Mouse (Mus musculus) heart, postnatal 0 days (tissue): ENCODE data around the gene Nr2c1. TPM values are rescaled to one million over a fixed set of nuclear protein-coding genes. Genes with fewer than 3 reads are reported as not detected.

Experiments
- ATAC-seq: fragments of 200-750 bp; cut with Nextera tagmentation; 2 replicates; pipeline ENCODE4 v1.8.0; 2017; ENCODE audit warnings: low read depth, moderate number of reproducible peaks, moderate library complexity; ENCODE audit not compliant: insufficient read depth
- DNase-seq: peaks from one replicate; pipeline ENCODE4 v3.0.0-alpha.2; 2016; ENCODE audit warnings: low spot score
- H3K27ac ChIP-seq: fragments of 300-500 bp; sonication (generic); 2 replicates; pipeline ENCODE4 v1.5.1; 2014; ENCODE audit warnings: low read depth, mild to moderate bottlenecking
- H3K27me3 ChIP-seq: fragments of 300-500 bp; sonication (generic); 2 replicates; pipeline ENCODE4 v1.6.1; 2014; ENCODE audit warnings: low read length, mixed read lengths; ENCODE audit not compliant: control insufficient read depth, insufficient read depth
- H3K36me3 ChIP-seq: fragments of 300-500 bp; sonication (generic); replicated peaks from 2 replicates; pipeline ENCODE4 v1.6.1; 2014; ENCODE audit warnings: low read length, mixed read lengths; ENCODE audit not compliant: control insufficient read depth, insufficient read depth
- H3K4me1 ChIP-seq: fragments of 300-500 bp; sonication (generic); 2 replicates; pipeline ENCODE4 v1.6.1; 2014; ENCODE audit warnings: antibody characterized with exemption; ENCODE audit not compliant: control insufficient read depth, insufficient read depth
- H3K4me2 ChIP-seq: fragments of 300-500 bp; sonication (generic); 2 replicates; pipeline ENCODE4 v1.6.1; 2014; ENCODE audit warnings: low read depth, mild to moderate bottlenecking, low read length, moderate library complexity
- H3K4me3 ChIP-seq: fragments of 300-500 bp; sonication (generic); 2 replicates; pipeline ENCODE4 v1.5.1; 2014; ENCODE audit warnings: low read depth, low read length
- H3K9ac ChIP-seq: fragments of 300-500 bp; sonication (generic); replicated peaks from 2 replicates; pipeline ENCODE4 v1.6.1; 2014; ENCODE audit warnings: low read depth, low read length, mixed read lengths
- H3K9me3 ChIP-seq: fragments of 300-500 bp; sonication (generic); replicated peaks from 2 replicates; pipeline ENCODE4 v1.6.1; 2016; ENCODE audit warnings: low read length; ENCODE audit not compliant: control insufficient read depth
- CTCF ChIP-seq: IDR thresholded peaks from 2 replicates; pipeline ENCODE4 v1.5.1; 2016; ENCODE audit warnings: antibody characterized with exemption, control low read depth, low read depth
- EP300 ChIP-seq: IDR thresholded peaks from 2 replicates; pipeline ENCODE4 v1.6.1; 2016; ENCODE audit warnings: antibody characterized with exemption, low read depth
- WGBS: fragments of 180-500 bp; shearing (Covaris S2); extraction: QIAGEN DNeasy Blood & Tissue Kit; methylation state at CpG from one replicate; pipeline ENCODE4 v1.1.7; 2014; 5-methylcytosine and 5-hydroxymethylcytosine counted together
- polyA plus RNA-seq: library from polyadenylated mRNA; unstranded; fragments of >200 nt; fragmentation: Nextera tagmentation; extraction: Ambion mirVana; gene quantifications from 2 replicates; pipeline ENCODE4 v1.2.1, GENCODE M21; 2015
- total RNA-seq: library from RNA; depleted of rRNA; stranded (reverse); fragments of >200 nt; gene quantifications from 2 replicates; pipeline ENCODE4 v1.2.3, GENCODE M21; 2014; ENCODE audit warnings: low replicate concordance; rRNA removed

The Nr2c1 gene
- total RNA-seq: 4.8 and 11.7 TPM in 2 replicates
- polyA plus RNA-seq: 5.2 and 5.3 TPM in 2 replicates

DNA sequence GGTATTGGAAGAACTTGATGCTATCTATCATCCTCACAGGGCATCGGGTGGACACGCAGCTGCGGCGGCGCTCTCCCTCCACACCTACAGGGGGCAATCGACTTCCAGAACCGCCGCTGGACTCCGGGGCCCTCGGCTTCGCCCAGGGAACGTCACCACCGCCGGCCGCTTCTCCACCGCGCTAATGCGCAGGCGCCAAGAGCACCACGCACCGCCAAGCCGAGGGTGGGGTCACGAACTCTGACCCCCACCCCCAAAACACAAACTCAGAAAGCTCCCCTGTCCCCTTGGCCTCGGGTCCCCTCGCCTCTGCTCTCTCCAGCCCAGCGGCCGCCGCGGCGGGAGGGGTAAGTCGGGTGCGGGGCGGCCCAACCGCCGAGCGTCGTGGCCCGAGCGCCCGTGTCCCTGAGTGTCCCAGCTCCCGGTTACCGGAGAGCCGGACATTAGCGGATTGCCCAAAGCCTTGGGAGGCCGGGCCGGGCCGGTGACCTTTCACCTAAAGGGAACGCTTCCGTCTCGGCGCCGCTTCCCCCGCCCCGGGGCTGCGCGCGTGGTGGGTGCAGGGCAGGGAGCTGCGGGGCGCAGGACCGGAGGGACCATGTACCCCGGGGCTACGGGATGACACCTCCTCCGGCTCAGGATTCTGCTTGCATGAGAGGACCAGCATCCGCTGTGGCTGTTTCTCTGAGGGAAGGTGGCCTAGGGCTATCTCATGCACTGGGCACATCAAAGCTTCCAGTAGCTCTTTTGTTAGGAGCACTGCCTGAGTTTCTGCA is at the start of gene Nr2c1:
Nr2c1 (plus strand) TSS at position 268 of the 776 bp plus-strand sequence.
- no peaks in the 10 kb centered on the region for H3K9me3 ChIP-seq
- peak within 1 kb of the TSS; percentile 78 for H3K4me2 ChIP-seq
- peaks cover 5% of the 10 kb centered on the region; the same call in 1 of the 2 replicates for H3K4me1 ChIP-seq
- no peaks in the 10 kb centered on the region for H3K27me3 ChIP-seq
- peak within 1 kb of the TSS; percentile 90 for H3K9ac ChIP-seq
- TF ChIP-seq CTCF (peak; percentile 58), EP300 (no peak)
- peak within 1 kb of the TSS; percentile 94 for H3K27ac ChIP-seq
- no peaks in the 10 kb centered on the region for H3K36me3 ChIP-seq
- 0% methylated on average over 63 of the region's 64 CpGs for WGBS
- DNase-seq: peak; percentile 81
- ATAC-seq: peak; percentile 96
- peak within 1 kb of the TSS; percentile 94 for H3K4me3 ChIP-seq

DNA sequence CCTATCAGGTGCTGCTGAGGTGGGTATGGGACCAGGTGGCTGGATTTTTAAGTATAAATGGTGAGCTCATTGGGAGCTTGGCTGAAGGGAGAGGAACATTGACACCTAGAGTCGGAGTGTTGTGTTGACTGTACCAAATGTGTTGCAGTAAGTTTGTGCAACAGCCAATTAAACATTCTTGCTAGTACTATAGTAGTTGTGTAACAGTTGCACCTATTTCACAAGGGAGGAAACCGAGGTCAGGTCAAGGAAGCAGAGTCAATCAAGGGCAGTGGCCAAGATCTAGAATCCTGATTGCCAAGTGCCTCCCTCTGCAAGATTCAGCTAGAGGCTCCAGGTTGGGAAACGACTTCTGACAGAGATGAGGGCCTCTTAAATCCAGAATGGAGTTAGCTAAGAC is 49.7 kb upstream of the Nr2c1 start:
- TF ChIP-seq EP300: no peak
- no peak for TF ChIP-seq CTCF
- ATAC-seq (no peak), DNase-seq (no peak)
- Histone ChIP-seq H3K9me3 (no peaks in the 10 kb centered on the region), H3K4me3 (no peak overlapping the region), H3K9ac (no peak overlapping the region), H3K36me3 (peaks cover 8% of the 10 kb centered on the region; the same call in 1 of the 2 replicates), H3K27me3 (no peaks in the 10 kb centered on the region), H3K4me1 (0 out of 2 replicates have a peak, but pooled peaks cover 8% of the 10 kb centered on the region), H3K27ac (no peak overlapping the region), H3K4me2 (no peak overlapping the region)
- 78% methylated on average over 3 of the region's 3 CpGs for WGBS

DNA sequence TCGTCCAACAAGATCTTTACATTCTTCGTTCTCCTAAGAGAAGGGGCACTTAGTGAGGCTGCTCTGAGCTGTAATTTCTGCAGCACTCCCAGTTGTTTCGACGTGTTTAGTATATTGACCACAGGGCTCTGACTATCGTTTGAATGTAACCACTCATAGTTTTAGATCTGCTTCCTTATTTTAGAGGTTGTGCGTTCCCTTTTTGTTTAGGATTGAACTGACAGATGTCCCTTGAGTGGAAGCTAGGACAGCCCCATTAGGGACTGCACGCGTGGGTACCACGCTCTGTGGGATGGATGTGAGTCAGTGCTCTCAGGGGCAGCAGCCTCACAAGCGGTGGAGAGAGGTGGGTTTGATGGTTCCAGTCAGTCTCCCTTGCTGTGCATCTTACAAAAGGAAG is 42.3 kb upstream of the Nr2c1 start:
- Histone ChIP-seq H3K4me2 (no peak overlapping the region), H3K4me1 (no peaks in the 10 kb centered on the region), H3K36me3 (peaks cover 18% of the 10 kb centered on the region; the same call in 1 of the 2 replicates), H3K9me3 (no peaks in the 10 kb centered on the region), H3K4me3 (no peak overlapping the region), H3K9ac (no peak overlapping the region), H3K27ac (no peak overlapping the region), H3K27me3 (no peaks in the 10 kb centered on the region)
- no peak for DNase-seq
- ATAC-seq: no peak
- WGBS: 90% methylated on average over 10 of the region's 10 CpGs
- TF ChIP-seq CTCF (no peak), EP300 (no peak)

DNA sequence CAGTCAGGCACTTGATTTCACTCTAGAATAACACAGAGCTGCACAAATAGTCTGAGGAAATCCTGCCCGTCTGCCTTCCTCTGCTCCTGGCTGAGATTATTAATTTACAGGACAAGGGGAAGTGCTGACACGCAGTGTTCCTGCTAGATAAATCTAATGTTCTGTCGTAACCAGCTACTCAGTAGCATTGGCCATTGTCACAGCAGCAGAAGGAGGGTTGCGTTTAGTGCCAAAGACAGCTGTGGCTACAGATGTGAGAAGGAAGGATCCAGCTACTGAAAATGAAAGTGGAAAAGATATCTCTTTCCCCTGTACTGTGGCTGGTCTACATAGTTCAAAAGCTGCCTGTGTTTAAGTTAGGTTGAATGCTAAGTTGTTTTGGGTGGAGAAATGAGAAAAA is 40.7 kb upstream of the Nr2c1 start:
- no peaks in the 10 kb centered on the region for H3K4me1 ChIP-seq
- H3K27ac ChIP-seq: peak overlapping the region; percentile 27; the same call in 1 of the 2 replicates
- no peak overlapping the region for H3K9ac ChIP-seq
- TF ChIP-seq CTCF (no peak), EP300 (no peak; the same call in 1 of the 2 replicates)
- no peak overlapping the region for H3K4me3 ChIP-seq
- H3K4me2 ChIP-seq: peak overlapping the region; percentile 13; the same call in 1 of the 2 replicates
- WGBS: 25% methylated on average over 4 of the region's 4 CpGs
- H3K36me3 ChIP-seq: 0 out of 2 replicates have a peak, but pooled peaks cover 14% of the 10 kb centered on the region
- H3K27me3 ChIP-seq: no peaks in the 10 kb centered on the region
- peak; percentile 76 for ATAC-seq
- no peaks in the 10 kb centered on the region for H3K9me3 ChIP-seq
- peak; percentile 49 for DNase-seq

DNA sequence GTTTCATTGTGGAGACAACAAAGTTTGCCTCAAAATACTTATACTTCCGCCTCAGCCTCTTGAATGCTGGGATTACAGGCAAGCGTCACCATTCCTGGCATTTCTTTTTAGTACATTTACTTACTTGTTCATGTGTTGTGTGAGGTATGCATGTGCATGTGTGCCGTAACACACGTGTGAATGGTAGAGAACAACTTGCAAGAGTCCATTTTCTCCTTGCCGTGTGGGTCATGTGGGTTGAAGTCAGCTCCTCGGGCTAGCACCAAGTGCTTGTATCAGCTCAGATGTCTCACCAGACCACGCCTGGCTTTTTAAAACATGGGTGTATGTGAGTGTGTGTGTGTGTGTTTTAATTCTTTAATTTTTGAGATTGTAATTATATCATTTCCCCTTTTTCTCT is 40.2 kb upstream of the Nr2c1 start:
- no peaks in the 10 kb centered on the region for H3K9me3 ChIP-seq
- 83% methylated on average over 7 of the region's 7 CpGs for WGBS
- no peaks in the 10 kb centered on the region for H3K27me3 ChIP-seq

More for the DNA sequence above, 40.2 kb upstream of the Nr2c1 start:
- no peaks in the 10 kb centered on the region for H3K4me1 ChIP-seq
- DNase-seq (no peak), ATAC-seq (no peak)
- H3K4me3 ChIP-seq: no peak overlapping the region
- H3K4me2 ChIP-seq: peak overlapping the region; percentile 13; the same call in 1 of the 2 replicates
- H3K27ac ChIP-seq: peak overlapping the region; percentile 27; the same call in 1 of the 2 replicates
- H3K36me3 ChIP-seq: 0 out of 2 replicates have a peak, but pooled peaks cover 14% of the 10 kb centered on the region
- H3K9ac ChIP-seq: no peak overlapping the region
- TF ChIP-seq EP300 (no peak), CTCF (no peak)
